Mouse (Mus musculus) liver, adult 2 months (tissue): ENCODE results near the gene Adk. TPM values are rescaled to one million over a fixed set of nuclear protein-coding genes. Genes with fewer than 3 reads are reported as not detected.

Source experiments
- DNase-seq: peaks from one replicate; pipeline ENCODE4 v3.0.0-alpha.2; 2011; ENCODE audit warnings: low read depth, low spot score; ENCODE audit errors: extremely low read depth
- H3K27ac ChIP-seq: fragments of 200-500 bp; replicated peaks from 2 replicates; pipeline ENCODE4 v1.5.1; 2012; ENCODE audit warnings: low read depth, mild to moderate bottlenecking, control low read depth, inconsistent platforms, low read length; ENCODE audit not compliant: insufficient read depth
- H3K27me3 ChIP-seq: fragments of 200-500 bp; 2 replicates; pipeline ENCODE4 v1.6.1; 2012; ENCODE audit warnings: mild to moderate bottlenecking, moderate library complexity, low read length, inconsistent platforms; ENCODE audit not compliant: control insufficient read depth, insufficient read depth
- H3K36me3 ChIP-seq: fragments of 200-500 bp; 2 replicates; pipeline ENCODE4 v1.6.1; 2012; ENCODE audit warnings: low read length, inconsistent platforms; ENCODE audit not compliant: control insufficient read depth, insufficient read depth
- H3K4me1 ChIP-seq: fragments of 200-500 bp; 2 replicates; pipeline ENCODE4 v1.6.1; 2011; ENCODE audit warnings: low read length; ENCODE audit not compliant: control insufficient read depth, insufficient read depth
- H3K4me3 ChIP-seq: fragments of 200-500 bp; 2 replicates; pipeline ENCODE4 v1.5.1; 2011; ENCODE audit warnings: low read depth, mild to moderate bottlenecking, control low read depth, low read length, moderate library complexity; ENCODE audit not compliant: insufficient read depth
- H3K79me2 ChIP-seq: fragments of 200-500 bp; 2 replicates; pipeline ENCODE4 v1.6.1; 2012; ENCODE audit warnings: inconsistent platforms, mild to moderate bottlenecking, low read length, moderate library complexity; ENCODE audit not compliant: control insufficient read depth, insufficient read depth
- H3K9ac ChIP-seq: fragments of 200-500 bp; 2 replicates; pipeline ENCODE4 v1.6.1; 2012; ENCODE audit warnings: low read depth, mild to moderate bottlenecking, control low read depth, inconsistent platforms, low read length
- CTCF ChIP-seq: fragments of 200-500 bp; IDR thresholded peaks from 2 replicates; pipeline ENCODE4 v1.5.1; 2011; ENCODE audit warnings: low read depth, low read length, control low read depth
- POLR2A ChIP-seq: fragments of 200-500 bp; IDR thresholded peaks from 2 replicates; pipeline ENCODE4 v1.6.1; 2011; ENCODE audit warnings: low read length, control low read depth; ENCODE audit not compliant: insufficient read depth; ENCODE audit errors: extremely low read depth
- WGBS: fragments of 180-500 bp; shearing (Covaris S2); methylation state at CpG from one replicate; pipeline ENCODE4 v1.1.7; 2018; 5-methylcytosine and 5-hydroxymethylcytosine counted together
- polyA plus RNA-seq: library from polyadenylated mRNA; depleted of rRNA; stranded (reverse); fragments of >200 nt; gene quantifications from 2 replicates; pipeline ENCODE4 v1.2.3, GENCODE M21; 2012
- total RNA-seq: library from RNA; depleted of rRNA; stranded (reverse); fragments of >200 nt; gene quantifications from 2 replicates; pipeline ENCODE4 v1.2.3, GENCODE M21; 2014

Gene Adk
- total and polyA plus RNA-seq, 2 experiments: 231 to 924 TPM

DNA sequence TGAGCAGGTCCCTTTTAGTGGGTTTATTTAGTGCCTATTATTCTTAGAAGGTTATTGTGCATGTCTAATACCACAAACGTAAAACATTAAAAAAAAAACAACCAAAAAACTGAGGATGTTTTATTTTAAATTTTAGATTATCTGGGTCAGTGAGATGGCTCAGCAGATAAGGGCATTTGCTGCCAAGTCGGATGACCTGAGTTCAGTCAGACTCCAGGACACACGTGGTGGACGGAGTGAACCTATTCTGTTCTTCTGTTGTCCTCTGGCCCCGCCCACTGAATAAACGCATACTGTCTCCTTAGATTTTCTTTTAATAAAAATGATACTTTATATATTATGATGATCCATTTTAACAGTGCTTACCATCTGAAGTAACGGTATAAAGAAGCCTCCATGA, 1.2 kb downstream of the Adk start:
- H3K27me3 ChIP-seq: no peaks in the 10 kb centered on the region
- H3K9ac ChIP-seq: 0 out of 2 replicates have a peak overlapping the region, but pooled peaks have one; percentile 6
- DNase-seq: peak; percentile 95
- H3K4me3 ChIP-seq: peak overlapping the region; percentile 43; the same call in 1 of the 2 replicates
- peak overlapping the region; percentile 74 for H3K27ac ChIP-seq
- 20% methylated on average over 7 of the region's 7 CpGs for WGBS
- peaks cover 9% of the 10 kb centered on the region; the same call in 1 of the 2 replicates for H3K4me1 ChIP-seq
- no peaks in the 10 kb centered on the region for H3K36me3 ChIP-seq
- peaks cover 19% of the 10 kb centered on the region; the same call in 1 of the 2 replicates for H3K79me2 ChIP-seq
- no peak for TF ChIP-seq CTCF
- TF ChIP-seq POLR2A: no peak

- 77% methylated on average over 2 of the region's 2 CpGs for WGBS
- H3K4me1 ChIP-seq: peaks cover 11% of the 10 kb centered on the region; the same call in 1 of the 2 replicates
- H3K79me2 ChIP-seq: peaks cover 24% of the 10 kb centered on the region; the same call in 1 of the 2 replicates
- DNase-seq: no peak
- H3K27ac ChIP-seq: no peak overlapping the region
- TF ChIP-seq POLR2A (no peak), CTCF (no peak)
- no peak overlapping the region for H3K4me3 ChIP-seq
- H3K9ac ChIP-seq: no peak overlapping the region
- no peaks in the 10 kb centered on the region for H3K36me3 ChIP-seq
- no peaks in the 10 kb centered on the region for H3K27me3 ChIP-seq
These were observed 6.6 kb downstream of the Adk start for GRCm38 (mm10) chr14:21058972-21059371.

DNA sequence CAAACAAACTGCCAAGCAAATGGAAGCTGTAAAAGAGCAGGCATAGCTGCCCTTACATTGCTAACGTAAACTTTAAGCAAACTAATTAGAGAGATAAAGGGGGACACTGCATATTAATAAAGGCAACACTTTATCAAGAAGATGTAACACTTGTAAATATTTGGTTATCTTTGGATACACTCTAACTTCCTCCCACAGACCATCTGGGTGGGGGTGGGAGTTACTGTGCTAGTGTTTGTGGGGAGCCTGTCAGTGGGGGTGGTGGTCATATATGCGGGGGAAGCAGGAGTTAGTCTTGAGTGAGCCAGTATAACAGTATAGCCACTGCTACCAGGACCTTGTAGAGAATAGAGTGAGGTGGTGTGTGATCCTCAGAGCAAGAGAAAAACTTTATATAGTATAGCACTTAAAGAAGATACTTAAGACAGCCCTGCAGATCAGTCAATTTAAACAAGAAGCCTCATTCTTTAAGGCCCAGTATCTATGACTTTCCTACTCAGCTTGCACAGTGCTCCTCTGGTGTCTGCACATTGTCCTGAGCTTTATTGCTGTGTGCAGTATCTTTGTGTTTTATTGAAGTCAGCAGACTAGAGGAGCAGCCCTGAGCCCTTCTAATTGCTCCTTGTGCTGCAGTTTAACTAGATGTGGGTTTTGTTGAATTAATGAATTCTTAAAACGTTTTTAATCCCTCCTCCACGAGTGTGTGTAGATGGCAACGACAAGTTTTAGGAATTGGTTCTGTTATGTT, 10.6 kb downstream of the Adk start:
- H3K27me3 ChIP-seq: no peaks in the 10 kb centered on the region
- H3K27ac ChIP-seq: no peak overlapping the region
- TF ChIP-seq POLR2A: no peak
- no peak for TF ChIP-seq CTCF
- no peak overlapping the region for H3K9ac ChIP-seq
- WGBS: 66% methylated on average over 5 of the region's 5 CpGs
- peaks cover 16% of the 10 kb centered on the region; the same call in 1 of the 2 replicates for H3K79me2 ChIP-seq
- DNase-seq: no peak
- no peaks in the 10 kb centered on the region for H3K36me3 ChIP-seq
- no peak overlapping the region for H3K4me3 ChIP-seq
- H3K4me1 ChIP-seq: peaks cover 15% of the 10 kb centered on the region; the same call in 1 of the 2 replicates

DNA sequence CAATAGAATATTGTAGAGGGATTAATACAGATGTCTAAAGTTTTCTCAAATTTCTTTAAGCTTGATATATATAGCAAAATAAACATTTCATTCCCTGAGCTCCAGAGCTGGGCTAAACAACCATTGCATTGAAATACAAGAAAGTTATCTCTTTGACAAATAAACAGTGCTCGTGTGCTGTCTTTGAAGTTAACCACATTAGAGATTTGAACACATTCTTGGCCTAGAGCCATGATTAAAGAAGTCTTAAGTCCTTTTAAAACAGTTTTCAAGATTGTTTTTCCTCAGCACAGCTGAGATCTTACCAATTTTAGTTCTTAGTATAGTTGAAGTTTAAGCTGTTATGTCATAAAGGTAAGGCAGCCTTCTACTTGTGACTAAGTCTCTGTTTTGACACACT, 11.9 kb downstream of the Adk start:
- Histone ChIP-seq H3K4me1 (peaks cover 15% of the 10 kb centered on the region; the same call in 1 of the 2 replicates), H3K9ac (no peak overlapping the region), H3K36me3 (no peaks in the 10 kb centered on the region), H3K79me2 (peaks cover 14% of the 10 kb centered on the region; the same call in 1 of the 2 replicates), H3K27me3 (no peaks in the 10 kb centered on the region), H3K27ac (no peak overlapping the region), H3K4me3 (no peak overlapping the region)
- 4% methylated on average over 1 of the region's 1 CpGs for WGBS
- no peak for DNase-seq
- no peak for TF ChIP-seq CTCF
- no peak for TF ChIP-seq POLR2A

GRCm38 (mm10) chr14:21065490-21066162, 13.3 kb downstream of the Adk start:
- Histone ChIP-seq H3K4me1 (peaks cover 17% of the 10 kb centered on the region; the same call in 1 of the 2 replicates), H3K36me3 (no peaks in the 10 kb centered on the region), H3K27ac (0 out of 2 replicates have a peak overlapping the region, but pooled peaks have one; percentile 4), H3K9ac (no peak overlapping the region), H3K4me3 (no peak overlapping the region), H3K27me3 (no peaks in the 10 kb centered on the region), H3K79me2 (peaks cover 22% of the 10 kb centered on the region; the same call in 1 of the 2 replicates)
- TF ChIP-seq CTCF (no peak), POLR2A (no peak)
- no peak for DNase-seq
- 64% methylated on average over 8 of the region's 8 CpGs for WGBS
